Mouse (Mus musculus) ES-E14 (cell line): ENCODE measurements around the gene Tnfrsf21.

Experiments
- CHD2 ChIP-seq: IDR thresholded peaks from 2 replicates; pipeline ENCODE4 v1.6.1; 2014; ENCODE audit warnings: mild to moderate bottlenecking, low read depth, low read length, inconsistent platforms
- HCFC1 ChIP-seq: IDR thresholded peaks from 2 replicates; pipeline ENCODE4 v1.6.1; 2012; ENCODE audit warnings: low read length, inconsistent platforms, borderline replicate concordance; ENCODE audit not compliant: insufficient read depth
- MAFK ChIP-seq: IDR thresholded peaks from 2 replicates; pipeline ENCODE4 v1.6.1; 2014; ENCODE audit warnings: mild to moderate bottlenecking, low read depth, low read length, inconsistent platforms; ENCODE audit not compliant: insufficient read depth
- ZC3H11A ChIP-seq: IDR thresholded peaks from 2 replicates; pipeline ENCODE4 v1.6.1; 2012; ENCODE audit warnings: low read depth, mild to moderate bottlenecking, inconsistent platforms, low read length, borderline replicate concordance
- ZNF384 ChIP-seq: IDR thresholded peaks from 2 replicates; pipeline ENCODE4 v1.6.1; 2012; ENCODE audit warnings: low read depth, low read length, inconsistent platforms

DNA sequence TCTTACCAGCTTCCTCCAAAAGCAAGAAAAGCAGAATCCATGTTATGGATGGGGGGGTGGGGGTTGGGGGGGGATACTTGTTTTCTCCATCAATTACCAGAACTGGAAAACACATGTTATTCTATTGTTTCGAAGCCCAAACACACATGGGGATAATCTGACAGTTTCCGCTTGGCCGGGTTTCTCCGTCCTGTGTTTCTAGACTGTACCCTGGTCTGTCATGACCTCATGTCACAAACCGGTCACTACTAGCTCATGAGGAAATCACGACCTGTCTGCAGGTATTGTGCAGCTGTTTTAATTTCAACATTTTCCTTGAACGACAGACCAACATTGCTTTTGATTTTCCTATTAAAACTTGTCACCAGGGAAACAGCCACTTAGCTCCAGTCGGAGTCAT is 58.7 kb downstream of the Tnfrsf21 start:
- no peak for TF ChIP-seq ZNF384
- no peak for TF ChIP-seq CHD2
- no peak for TF ChIP-seq MAFK
- TF ChIP-seq ZC3H11A = no peak
- no peak for TF ChIP-seq HCFC1
